Comparison of ENCODE assay signal across 9 mouse cellular contexts in the genomic region with DNA sequence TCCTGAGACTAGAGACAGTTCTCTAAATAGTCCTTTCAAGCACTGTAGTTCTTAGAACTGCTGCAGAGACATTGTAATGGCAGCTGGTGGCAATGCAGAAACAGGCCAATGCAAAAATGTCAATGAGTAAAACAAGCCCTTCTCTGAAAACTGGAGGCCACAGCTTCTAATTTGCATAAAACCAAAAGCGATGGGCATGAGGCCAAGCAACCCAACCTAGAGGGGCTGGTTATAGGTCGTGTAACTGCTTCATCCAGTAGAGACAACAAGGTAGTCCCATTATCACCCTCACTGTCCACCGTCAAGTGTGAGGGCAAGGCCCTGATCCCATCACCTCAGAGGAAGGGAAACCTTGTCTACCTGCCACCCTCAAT.
A peak's percentile ranks its signal among the peaks of the same experiment; 100 is the strongest.
DNase-seq lines count a peak whose midpoint lies in the region; ATAC-seq and TF ChIP-seq lines count a peak whose summit lies in the region.
"Had no signal": no experiment of that assay in that cellular context is flagged by ENCODE, and none has a peak within 500 bp of the region (broad histone marks: within the 10 kb centered on the region; RNA-seq: fewer than 3 reads in every experiment).

No protein-coding gene starts in this region.

- no peak for DNase-seq in kidney, postnatal 25 days
- DNase-seq in right cerebral cortex, postnatal 10 days (ENCODE audit: low spot score in 2 of 2) = peak; percentile 43 to 49
- DNase-seq in right cerebral cortex, postnatal 25 days = no peak
- no peak for DNase-seq in forebrain, postnatal 0 days
- DNase-seq in adrenal gland, postnatal 14 days = no peak
- no peak for DNase-seq in lung, adult 2 months
- DNase-seq: cerebellum, postnatal 25 days had no signal

- H3K27me3 ChIP-seq in kidney, embryonic 16.5 days (ENCODE audit: insufficient read depth, low read length) = no peaks in the 10 kb centered on the region
- no peaks in the 10 kb centered on the region for H3K27me3 ChIP-seq in forebrain, postnatal 0 days (ENCODE audit: insufficient read depth, low read length)
- no peaks in the 10 kb centered on the region for H3K27me3 ChIP-seq in myocyte (ENCODE audit: control insufficient read depth, insufficient read depth, insufficient read length)

- H3K36me3 ChIP-seq in kidney, embryonic 16.5 days (ENCODE audit: insufficient read depth, low read length) = no peaks in the 10 kb centered on the region
- H3K36me3 ChIP-seq in forebrain, postnatal 0 days (ENCODE audit: insufficient read depth) = no peaks in the 10 kb centered on the region
- no peaks in the 10 kb centered on the region for H3K36me3 ChIP-seq in myocyte (ENCODE audit: control insufficient read depth, insufficient read depth)

- H3K9me3 ChIP-seq in kidney, embryonic 16.5 days (ENCODE audit: low read length) = no peaks in the 10 kb centered on the region
- H3K9me3 ChIP-seq in forebrain, postnatal 0 days (ENCODE audit: low read length) = no peaks in the 10 kb centered on the region

- H3K4me3 ChIP-seq in kidney, embryonic 16.5 days (ENCODE audit: low read length) = no peak overlapping the region
- H3K4me3 ChIP-seq in forebrain, postnatal 0 days (ENCODE audit: low read depth, low read length) = no peak overlapping the region
- H3K4me3 ChIP-seq in myocyte = no peak overlapping the region
- no peak overlapping the region for H3K4me3 ChIP-seq in lung, adult 2 months (replicated peaks; ENCODE audit: extremely low read depth, low read depth, low read length)

- no peak overlapping the region for H3ac ChIP-seq in myocyte (ENCODE audit: control insufficient read depth, insufficient read length)

- no peak for TF ChIP-seq CTCF in forebrain, postnatal 0 days (IDR thresholded peaks at IDR 0.05; ENCODE audit: low read depth)
- no peak for TF ChIP-seq CTCF in lung, adult 2 months (IDR thresholded peaks at IDR 0.05; ENCODE audit: insufficient read depth, low read length)

- no peak for TF ChIP-seq POLR2A in myocyte (IDR thresholded peaks at IDR 0.05; ENCODE audit: insufficient read length, low read depth)
- TF ChIP-seq POLR2A in lung, adult 2 months (IDR thresholded peaks at IDR 0.05; ENCODE audit: borderline replicate concordance, extremely low read depth, low read depth, low read length) = no peak

- 56% methylated on average over 3 of the region's 3 CpGs for WGBS in kidney, embryonic 16.5 days
- WGBS in forebrain, postnatal 0 days = 24% methylated on average over 3 of the region's 3 CpGs
- WGBS in lung, adult 2 months = 64% methylated on average over 3 of the region's 3 CpGs

- H3K27ac ChIP-seq in kidney, embryonic 16.5 days (ENCODE audit: low read length) = no peak overlapping the region; the same call in 1 of the 2 replicates
- no peak overlapping the region for H3K27ac ChIP-seq in forebrain, postnatal 0 days (ENCODE audit: low read depth, low read length)

- peaks cover 22% of the 10 kb centered on the region for H3K4me1 ChIP-seq in kidney, embryonic 16.5 days (ENCODE audit: insufficient read depth, low read length)
- peaks cover 4% of the 10 kb centered on the region for H3K4me1 ChIP-seq in forebrain, postnatal 0 days (ENCODE audit: insufficient read depth)
- peaks cover 10% of the 10 kb centered on the region for H3K4me1 ChIP-seq in lung, adult 2 months (ENCODE audit: control insufficient read depth, insufficient read depth, low read length)

- ATAC-seq in kidney, embryonic 16.5 days (ENCODE audit: low FRiP score, low TSS enrichment) = no peak
- ATAC-seq in forebrain, postnatal 0 days = no peak

- H3K4me2 ChIP-seq in kidney, embryonic 16.5 days (replicated peaks; ENCODE audit: low read depth, low read length) = no peak overlapping the region
- H3K4me2 ChIP-seq in forebrain, postnatal 0 days (ENCODE audit: low read depth) = no peak overlapping the region
- H3K4me2 ChIP-seq in myocyte (ENCODE audit: low read depth) = peak overlapping the region; percentile 41

- H3K9ac ChIP-seq in kidney, embryonic 16.5 days (replicated peaks; ENCODE audit: low read length) = peak overlapping the region; percentile 40; the same call in 1 of the 2 replicates
- 0 out of 2 replicates have a peak overlapping the region, but pooled peaks have one; percentile 15 for H3K9ac ChIP-seq in forebrain, postnatal 0 days

- H3K79me2 ChIP-seq in myocyte (ENCODE audit: control insufficient read depth, insufficient read depth) = peaks cover 60% of the 10 kb centered on the region

TF ChIP-seq in myocyte, 11 proteins besides CTCF, POLR2A, EP300 and RAD21:
- no peak for TF ChIP-seq MAX (IDR thresholded peaks at IDR 0.05; ENCODE audit: low read depth)
- no peak for TF ChIP-seq TCF12 (IDR thresholded peaks at IDR 0.05; ENCODE audit: insufficient read depth, poor library complexity, severe bottlenecking)
- TF ChIP-seq POLR2AphosphoS2 (IDR thresholded peaks at IDR 0.05; ENCODE audit: insufficient read length, low read depth) = no peak
- no peak for TF ChIP-seq MYOD1 (IDR thresholded peaks at IDR 0.05; ENCODE audit: control insufficient read depth in 1 of 3, insufficient read length in 2 of 3, low read depth in 2 of 3)
- no peak for TF ChIP-seq MYOG (IDR thresholded peaks at IDR 0.05; ENCODE audit: control insufficient read depth in 1 of 3, insufficient read depth in 1 of 3, insufficient read length in 2 of 3, low read depth in 2 of 3)
- TF ChIP-seq SRF (IDR thresholded peaks at IDR 0.05; ENCODE audit: control insufficient read depth, insufficient read length, low read depth) = no peak
- TF ChIP-seq REST (IDR thresholded peaks at IDR 0.05; ENCODE audit: insufficient read depth, insufficient read length) = no peak
- no peak for TF ChIP-seq TCF3 (IDR thresholded peaks at IDR 0.05; ENCODE audit: insufficient read length, low read depth)
- no peak for TF ChIP-seq CEBPB (IDR thresholded peaks at IDR 0.05; ENCODE audit: insufficient read depth, poor library complexity, severe bottlenecking)
- TF ChIP-seq E2F4 (IDR thresholded peaks at IDR 0.05; ENCODE audit: insufficient read depth) = no peak
- no peak for TF ChIP-seq USF1 (IDR thresholded peaks at IDR 0.05; ENCODE audit: low read depth)

Comparison
In these comparisons a context has a peak if more than half of its experiments do, and no peak if none do; other contexts are left out.
1. DNase-seq: peak in right cerebral cortex, postnatal 10 days (2 of 2); none in kidney, postnatal 25 days (0 of 2), right cerebral cortex, postnatal 25 days (single experiment), forebrain, postnatal 0 days (single experiment), adrenal gland, postnatal 14 days (single experiment) and lung, adult 2 months (single experiment).